Mouse (Mus musculus) forebrain, embryonic 12.5 days (tissue): ENCODE data around the gene Gm49337. TPM values are rescaled to one million over a fixed set of nuclear protein-coding genes. Genes with fewer than 3 reads are reported as not detected.
A peak's percentile ranks its signal among the peaks of the same experiment; 100 is the strongest.

Experiments used
- ATAC-seq: fragments of 200-750 bp; cut with Nextera tagmentation; 2 replicates; pipeline ENCODE4 v1.8.0; 2017; ENCODE audit warnings: moderate TSS enrichment; ENCODE audit not compliant: low FRiP score
- H3K27ac ChIP-seq: fragments of 300-500 bp; sonication (generic); 2 replicates; pipeline ENCODE4 v1.5.1; 2016; ENCODE audit warnings: mild to moderate bottlenecking
- H3K27me3 ChIP-seq: fragments of 300-500 bp; sonication (generic); 2 replicates; pipeline ENCODE4 v1.6.1; 2016; ENCODE audit warnings: mild to moderate bottlenecking
- H3K36me3 ChIP-seq: fragments of 300-500 bp; sonication (generic); replicated peaks from 2 replicates; pipeline ENCODE4 v1.6.1; 2016; ENCODE audit warnings: mild to moderate bottlenecking
- H3K4me1 ChIP-seq: fragments of 300-500 bp; sonication (generic); 2 replicates; pipeline ENCODE4 v1.6.1; 2016
- H3K4me2 ChIP-seq: fragments of 300-500 bp; sonication (generic); 2 replicates; pipeline ENCODE4 v1.6.1; 2016; ENCODE audit warnings: mild to moderate bottlenecking, moderate library complexity
- H3K4me3 ChIP-seq: fragments of 300-500 bp; sonication (generic); replicated peaks from 2 replicates; pipeline ENCODE4 v1.5.1; 2016; ENCODE audit warnings: mild to moderate bottlenecking
- H3K9ac ChIP-seq: fragments of 300-500 bp; sonication (generic); 2 replicates; pipeline ENCODE4 v1.6.1; 2016; ENCODE audit warnings: mild to moderate bottlenecking
- H3K9me3 ChIP-seq: fragments of 300-500 bp; sonication (generic); 2 replicates; pipeline ENCODE4 v1.6.1; 2016
- WGBS: fragments of 180-500 bp; shearing (Covaris S2); methylation state at CpG from one replicate; pipeline ENCODE4 v1.1.7; 2016; 5-methylcytosine and 5-hydroxymethylcytosine counted together
- polyA plus RNA-seq: library from polyadenylated mRNA; unstranded; fragments of >200 nt; fragmentation: Nextera tagmentation; extraction: Ambion mirVana; gene quantifications from 2 replicates; pipeline ENCODE4 v1.2.1, GENCODE M21; 2016

Gene Gm49337
- not detected in 2 replicates for polyA plus RNA-seq

GRCm38 (mm10) chr4:116173072-116173471 is at the start of gene Gm49337, which contains the start of gene 1700042G07Rik:
Gene Gm49337 (plus strand): TSS chr4:116173384.
Gene 1700042G07Rik (plus strand): TSS chr4:116173372.
- Histone ChIP-seq H3K9me3 (no peaks in the 10 kb centered on the region), H3K4me3 (no peak within 1 kb of the TSS), H3K36me3 (no peaks in the 10 kb centered on the region), H3K27me3 (no peaks in the 10 kb centered on the region; the same call in 1 of the 2 replicates), H3K4me2 (no peak within 1 kb of the TSS), H3K4me1 (peaks cover 19% of the 10 kb centered on the region), H3K27ac (no peak within 1 kb of the TSS), H3K9ac (no peak within 1 kb of the TSS)
- 89% methylated on average over 6 of the region's 6 CpGs for WGBS
- ATAC-seq = no peak

- H3K4me2 ChIP-seq = peak within 1 kb of the TSS; percentile 68
- ATAC-seq = peak; percentile 99
- 1% methylated on average over 24 of the region's 24 CpGs for WGBS
- peak within 1 kb of the TSS; percentile 66 for H3K9ac ChIP-seq
- H3K9me3 ChIP-seq = no peaks in the 10 kb centered on the region
- peak within 1 kb of the TSS; percentile 80 for H3K27ac ChIP-seq
- no peaks in the 10 kb centered on the region for H3K27me3 ChIP-seq
- H3K4me1 ChIP-seq = peaks cover 26% of the 10 kb centered on the region
- peak within 1 kb of the TSS; percentile 61 for H3K4me3 ChIP-seq
- peaks cover 14% of the 10 kb centered on the region for H3K36me3 ChIP-seq
These were observed 49.3 kb upstream of the Gm49337 start, which contains the start of the genes Rad54l and Pomgnt1 for GRCm38 (mm10) chr4:116123602-116124519. Gene Rad54l (minus strand): TSS chr4:116123690. Gene Pomgnt1 (plus strand): TSS chr4:116123840.

- Histone ChIP-seq H3K9me3 (no peaks in the 10 kb centered on the region), H3K27me3 (no peaks in the 10 kb centered on the region), H3K4me3 (no peak overlapping the region), H3K4me2 (no peak overlapping the region), H3K36me3 (no peaks in the 10 kb centered on the region), H3K4me1 (peaks cover 26% of the 10 kb centered on the region), H3K9ac (no peak overlapping the region), H3K27ac (no peak overlapping the region)
- WGBS = 95% methylated on average over 4 of the region's 4 CpGs
- no peak for ATAC-seq
These were observed 47.3 kb upstream of the Gm49337 start for GRCm38 (mm10) chr4:116125803-116126386.

GRCm38 (mm10) chr4:116127956-116128355 is 45.2 kb upstream of the Gm49337 start:
- Histone ChIP-seq H3K9me3 (no peaks in the 10 kb centered on the region), H3K9ac (no peak overlapping the region), H3K4me1 (peaks cover 15% of the 10 kb centered on the region), H3K27me3 (no peaks in the 10 kb centered on the region), H3K27ac (no peak overlapping the region), H3K4me2 (no peak overlapping the region), H3K4me3 (no peak overlapping the region), H3K36me3 (0 out of 2 replicates have a peak, but pooled peaks cover 5% of the 10 kb centered on the region)
- 68% methylated on average over 6 of the region's 6 CpGs for WGBS
- ATAC-seq = no peak

GRCm38 (mm10) chr4:116133126-116133525 is 40.1 kb upstream of the Gm49337 start:
- no peak for ATAC-seq
- Histone ChIP-seq H3K9ac (no peak overlapping the region), H3K27me3 (no peaks in the 10 kb centered on the region), H3K4me2 (no peak overlapping the region), H3K4me1 (peaks cover 5% of the 10 kb centered on the region; the same call in 1 of the 2 replicates), H3K27ac (no peak overlapping the region), H3K9me3 (no peaks in the 10 kb centered on the region), H3K4me3 (no peak overlapping the region), H3K36me3 (0 out of 2 replicates have a peak, but pooled peaks cover 5% of the 10 kb centered on the region)
- WGBS = 90% methylated on average over 4 of the region's 4 CpGs

GRCm38 (mm10) chr4:116134990-116135389 is 38.2 kb upstream of the Gm49337 start:
- H3K4me1 ChIP-seq = peaks cover 5% of the 10 kb centered on the region; the same call in 1 of the 2 replicates
- 0 out of 2 replicates have a peak, but pooled peaks cover 5% of the 10 kb centered on the region for H3K36me3 ChIP-seq

GRCm38 (mm10) chr4:116137421-116137996 is 35.7 kb upstream of the Gm49337 start:
- no peaks in the 10 kb centered on the region for H3K36me3 ChIP-seq
- no peaks in the 10 kb centered on the region for H3K9me3 ChIP-seq
- H3K4me2 ChIP-seq = no peak overlapping the region
- no peak overlapping the region for H3K4me3 ChIP-seq
- no peak overlapping the region for H3K27ac ChIP-seq
- no peak for ATAC-seq
- H3K4me1 ChIP-seq = peaks cover 8% of the 10 kb centered on the region; the same call in 1 of the 2 replicates
- WGBS = 54% methylated on average over 13 of the region's 13 CpGs
- no peaks in the 10 kb centered on the region for H3K27me3 ChIP-seq
- no peak overlapping the region for H3K9ac ChIP-seq

More at GRCm38 (mm10) chr4:116134990-116135389, 38.2 kb upstream of the Gm49337 start:
- H3K9ac ChIP-seq = no peak overlapping the region
- H3K9me3 ChIP-seq = no peaks in the 10 kb centered on the region
- no peak overlapping the region for H3K4me2 ChIP-seq
- no peak for ATAC-seq
- 45% methylated on average over 2 of the region's 2 CpGs for WGBS
- H3K27ac ChIP-seq = no peak overlapping the region
- no peak overlapping the region for H3K4me3 ChIP-seq
- H3K27me3 ChIP-seq = no peaks in the 10 kb centered on the region

- no peak for ATAC-seq
- Histone ChIP-seq H3K9me3 (no peaks in the 10 kb centered on the region), H3K4me1 (peaks cover 21% of the 10 kb centered on the region), H3K4me2 (no peak overlapping the region), H3K27me3 (peaks cover 13% of the 10 kb centered on the region; the same call in 1 of the 2 replicates), H3K9ac (no peak overlapping the region), H3K36me3 (no peaks in the 10 kb centered on the region), H3K4me3 (no peak overlapping the region), H3K27ac (no peak overlapping the region)
- 86% methylated on average over 7 of the region's 7 CpGs for WGBS
These were observed 32.2 kb upstream of the Gm49337 start for GRCm38 (mm10) chr4:116140801-116141574.

GRCm38 (mm10) chr4:116141736-116142135 is 31.4 kb upstream of the Gm49337 start:
- Histone ChIP-seq H3K9ac (no peak overlapping the region), H3K27ac (no peak overlapping the region), H3K36me3 (no peaks in the 10 kb centered on the region), H3K9me3 (no peaks in the 10 kb centered on the region), H3K4me2 (no peak overlapping the region), H3K27me3 (peaks cover 13% of the 10 kb centered on the region; the same call in 1 of the 2 replicates), H3K4me3 (no peak overlapping the region), H3K4me1 (peaks cover 19% of the 10 kb centered on the region)
- 82% methylated on average over 1 of the region's 1 CpGs for WGBS
- no peak for ATAC-seq

- no peak overlapping the region for H3K27ac ChIP-seq
- peaks cover 16% of the 10 kb centered on the region for H3K4me1 ChIP-seq
- H3K4me2 ChIP-seq = no peak overlapping the region
- H3K36me3 ChIP-seq = no peaks in the 10 kb centered on the region
- ATAC-seq = no peak
- no peak overlapping the region for H3K4me3 ChIP-seq
- peaks cover 13% of the 10 kb centered on the region; the same call in 1 of the 2 replicates for H3K27me3 ChIP-seq
- H3K9me3 ChIP-seq = no peaks in the 10 kb centered on the region
- 82% methylated on average over 7 of the region's 7 CpGs for WGBS
- H3K9ac ChIP-seq = no peak overlapping the region
These were observed 30.9 kb upstream of the Gm49337 start for GRCm38 (mm10) chr4:116142269-116142668.

GRCm38 (mm10) chr4:116143317-116143811 is 29.8 kb upstream of the Gm49337 start:
- peaks cover 13% of the 10 kb centered on the region; the same call in 1 of the 2 replicates for H3K27me3 ChIP-seq
- WGBS = 19% methylated on average over 7 of the region's 7 CpGs
- H3K36me3 ChIP-seq = no peaks in the 10 kb centered on the region
- no peaks in the 10 kb centered on the region for H3K9me3 ChIP-seq
- peak overlapping the region; percentile 86 for H3K4me2 ChIP-seq
- peaks cover 16% of the 10 kb centered on the region for H3K4me1 ChIP-seq
- H3K4me3 ChIP-seq = peak overlapping the region; percentile 66
- H3K27ac ChIP-seq = no peak overlapping the region
- ATAC-seq = no peak
- no peak overlapping the region for H3K9ac ChIP-seq
